ENCODE assay signal across 10 mouse cellular contexts in genomic region chr12:104419136-104419462, GRCm38 (mm10). TPM values are rescaled to one million over a fixed set of nuclear protein-coding genes. Genes with fewer than 3 reads are reported as not detected.
DNase-seq lines count a peak whose midpoint lies in the region; ATAC-seq and TF ChIP-seq lines count a peak whose summit lies in the region.
"Had no signal": no experiment of that assay in that cellular context is flagged by ENCODE, and none has a peak within 500 bp of the region (broad histone marks: within the 10 kb centered on the region; RNA-seq: fewer than 3 reads in every experiment).

No protein-coding gene starts in this region.

- TF ChIP-seq CTCF in liver, adult 2 months (IDR thresholded peaks at IDR 0.05; ENCODE audit: low read depth, low read length): peak; percentile 74
- TF ChIP-seq CTCF in cortical plate, adult 2 months (IDR thresholded peaks at IDR 0.05; ENCODE audit: extremely low read depth, insufficient read depth, low read length): peak; percentile 39
- peak; percentile 52; the same call in 1 of the 2 replicates for TF ChIP-seq CTCF in small intestine, adult 2 months (IDR thresholded peaks at IDR 0.05; ENCODE audit: extremely low read depth, insufficient read length, insufficient replicate concordance, low read depth, low read length)

- no peak overlapping the region for H3K4me3 ChIP-seq in liver, adult 2 months (ENCODE audit: insufficient read depth, low read depth, low read length)
- no peak overlapping the region for H3K4me3 ChIP-seq in liver, embryonic 12.5 days
- no peak overlapping the region for H3K4me3 ChIP-seq in cortical plate, adult 2 months (ENCODE audit: insufficient read depth, low read length)
- H3K4me3 ChIP-seq in hindbrain, embryonic 16.5 days (ENCODE audit: low read length): no peak overlapping the region
- H3K4me3 ChIP-seq in small intestine, adult 2 months (ENCODE audit: low read depth, low read length): no peak overlapping the region
- H3K4me3 ChIP-seq in heart, embryonic 10.5 days: no peak overlapping the region

- no peak for DNase-seq in liver, adult 2 months (ENCODE audit: extremely low read depth, low read depth, low spot score)
- no peak for DNase-seq in heart, embryonic 10.5 days (ENCODE audit: low spot score)
- no peak for DNase-seq in gastrocnemius, adult 8-10 months (ENCODE audit: low spot score in 2 of 2)
- DNase-seq in right cerebral cortex, postnatal 10 days (ENCODE audit: low spot score in 2 of 2): no peak

- H3K27me3 ChIP-seq in liver, adult 2 months (ENCODE audit: control insufficient read depth, insufficient read depth, low read length): no peaks in the 10 kb centered on the region
- H3K27me3 ChIP-seq in liver, embryonic 12.5 days (replicated peaks): no peaks in the 10 kb centered on the region
- no peaks in the 10 kb centered on the region for H3K27me3 ChIP-seq in hindbrain, embryonic 16.5 days (replicated peaks; ENCODE audit: control insufficient read depth, insufficient read depth, low read length)
- H3K27me3 ChIP-seq in small intestine, adult 2 months (ENCODE audit: control insufficient read depth, insufficient read depth, low read length): no peaks in the 10 kb centered on the region
- H3K27me3 ChIP-seq in heart, embryonic 10.5 days (ENCODE audit: insufficient read depth, poor library complexity, severe bottlenecking): 0 out of 2 replicates have a peak, but pooled peaks cover 13% of the 10 kb centered on the region
- H3K27me3 ChIP-seq: stomach, embryonic 15.5 days had no signal

- TF ChIP-seq POLR2A in liver, adult 2 months (IDR thresholded peaks at IDR 0.05; ENCODE audit: extremely low read depth, insufficient read depth, low read length): no peak
- TF ChIP-seq POLR2A in cortical plate, adult 2 months (IDR thresholded peaks at IDR 0.05; ENCODE audit: extremely low read depth, insufficient read depth, low read length): no peak
- no peak for TF ChIP-seq POLR2A in small intestine, adult 2 months (IDR thresholded peaks at IDR 0.05; ENCODE audit: low read depth, low read length)

- H3K36me3 ChIP-seq in liver, adult 2 months (ENCODE audit: control insufficient read depth, insufficient read depth, low read length): peaks cover 2% of the 10 kb centered on the region; the same call in 1 of the 2 replicates
- no peaks in the 10 kb centered on the region for H3K36me3 ChIP-seq in liver, embryonic 12.5 days
- no peaks in the 10 kb centered on the region for H3K36me3 ChIP-seq in hindbrain, embryonic 16.5 days (ENCODE audit: control insufficient read depth, insufficient read depth, low read length)
- no peaks in the 10 kb centered on the region for H3K36me3 ChIP-seq in small intestine, adult 2 months (ENCODE audit: control insufficient read depth, insufficient read depth, low read length)
- H3K36me3 ChIP-seq in heart, embryonic 10.5 days: no peaks in the 10 kb centered on the region
- H3K36me3 ChIP-seq: stomach, embryonic 15.5 days had no signal

- no peak overlapping the region for H3K27ac ChIP-seq in liver, adult 2 months (replicated peaks; ENCODE audit: insufficient read depth, low read depth, low read length)
- H3K27ac ChIP-seq in liver, embryonic 12.5 days: no peak overlapping the region
- H3K27ac ChIP-seq in cortical plate, adult 2 months (ENCODE audit: insufficient read depth, low read length): no peak overlapping the region
- no peak overlapping the region for H3K27ac ChIP-seq in hindbrain, embryonic 16.5 days (ENCODE audit: low read depth, low read length)
- no peak overlapping the region for H3K27ac ChIP-seq in small intestine, adult 2 months (ENCODE audit: insufficient read depth, low read depth, low read length)
- H3K27ac ChIP-seq in heart, embryonic 10.5 days: no peak overlapping the region
- H3K27ac ChIP-seq: stomach, embryonic 15.5 days had no signal

- H3K9ac ChIP-seq in liver, adult 2 months (ENCODE audit: low read depth, low read length): no peak overlapping the region
- H3K9ac ChIP-seq in liver, embryonic 12.5 days: no peak overlapping the region
- no peak overlapping the region for H3K9ac ChIP-seq in hindbrain, embryonic 16.5 days (ENCODE audit: low read depth, low read length)
- H3K9ac ChIP-seq: stomach, embryonic 15.5 days had no signal

- H3K4me1 ChIP-seq in liver, adult 2 months (ENCODE audit: control insufficient read depth, insufficient read depth, low read length): peaks cover 5% of the 10 kb centered on the region; the same call in 1 of the 2 replicates
- no peaks in the 10 kb centered on the region for H3K4me1 ChIP-seq in liver, embryonic 12.5 days
- peaks cover 4% of the 10 kb centered on the region; the same call in 1 of the 2 replicates for H3K4me1 ChIP-seq in cortical plate, adult 2 months (ENCODE audit: control insufficient read depth, insufficient read depth, low read length)
- peaks cover 3% of the 10 kb centered on the region; the same call in 1 of the 2 replicates for H3K4me1 ChIP-seq in hindbrain, embryonic 16.5 days (ENCODE audit: control insufficient read depth, insufficient read depth, low read depth, low read length)
- no peaks in the 10 kb centered on the region for H3K4me1 ChIP-seq in small intestine, adult 2 months (ENCODE audit: control insufficient read depth, insufficient read depth, insufficient read length, low read length)
- H3K4me1 ChIP-seq in heart, embryonic 10.5 days: no peaks in the 10 kb centered on the region

- H3K79me2 ChIP-seq in liver, adult 2 months (ENCODE audit: control insufficient read depth, insufficient read depth, low read length): no peaks in the 10 kb centered on the region

- ATAC-seq in liver, embryonic 12.5 days: no peak
- peak; percentile 21 for ATAC-seq in hindbrain, embryonic 16.5 days

- WGBS in liver, adult 2 months: 21% methylated on average over 2 of the region's 2 CpGs
- WGBS in liver, embryonic 12.5 days (ENCODE audit: insufficient replicate concordance): 11% methylated on average over 2 of the region's 2 CpGs
- 9% methylated on average over 2 of the region's 2 CpGs for WGBS in hindbrain, embryonic 16.5 days
- WGBS in small intestine, adult 2 months: 9% methylated on average over 2 of the region's 2 CpGs
- 17% methylated on average over 2 of the region's 2 CpGs for WGBS in heart, embryonic 10.5 days

- no peak overlapping the region for H3K4me2 ChIP-seq in liver, embryonic 12.5 days
- H3K4me2 ChIP-seq in hindbrain, embryonic 16.5 days (ENCODE audit: low read length): no peak overlapping the region

- no peaks in the 10 kb centered on the region for H3K9me3 ChIP-seq in liver, embryonic 12.5 days (replicated peaks)
- no peaks in the 10 kb centered on the region for H3K9me3 ChIP-seq in hindbrain, embryonic 16.5 days (ENCODE audit: control insufficient read depth, low read length)
- no peaks in the 10 kb centered on the region for H3K9me3 ChIP-seq in heart, embryonic 10.5 days
- H3K9me3 ChIP-seq: stomach, embryonic 15.5 days had no signal

RNA-seq across cellular contexts. Expression of gene Serpina3n, which starts 12.6 kb away (rescaled TPM):
- total RNA-seq in liver, adult 2 months (2014; rRNA removed): 169 and 210 TPM in 2 replicates
- 377 and 464 TPM in 2 replicates for polyA plus RNA-seq in liver, adult 2 months (2012; rRNA removed)
- polyA plus RNA-seq in liver, embryonic 12.5 days (2016; fragmentation: Nextera tagmentation; extraction: Ambion mirVana): not detected in 2 replicates
- 9.7 and 19.6 TPM in 2 replicates for polyA plus RNA-seq in cortical plate, adult 2 months (2012; rRNA removed)
- polyA plus RNA-seq in hindbrain, embryonic 16.5 days (2015; fragmentation: Nextera tagmentation; extraction: Ambion mirVana): 3.4 and 3.5 TPM in 2 replicates
- 7.0 and 12.6 TPM in 2 replicates for polyA plus RNA-seq in small intestine, adult 2 months (2012; rRNA removed)
- polyA plus RNA-seq in heart, embryonic 10.5 days (2016; fragmentation: Nextera tagmentation; extraction: Ambion mirVana): 0.08 and 0.09 TPM in 2 replicates
- 10 to 100 TPM in 1 of 4 experiments, 1 to 10 TPM in 3; 2.4 to 10.7 (median 5.6) TPM for total RNA-seq in gastrocnemius, adult 8-10 months (2022)
- polyA plus RNA-seq: stomach, embryonic 15.5 days had no signal

RNA-seq across cellular contexts. Expression of gene Gsc, which starts 54.0 kb away (rescaled TPM):
- total RNA-seq in liver, adult 2 months (2014; rRNA removed): not detected in 2 replicates
- not detected in 2 replicates for polyA plus RNA-seq in liver, adult 2 months (2012; rRNA removed)
- polyA plus RNA-seq in liver, embryonic 12.5 days (2016; fragmentation: Nextera tagmentation; extraction: Ambion mirVana): 0.13 TPM in 1 of 2 replicates, not detected in the other
- not detected in 2 replicates for polyA plus RNA-seq in cortical plate, adult 2 months (2012; rRNA removed)
- polyA plus RNA-seq in hindbrain, embryonic 16.5 days (2015; fragmentation: Nextera tagmentation; extraction: Ambion mirVana): 0.24 and 0.29 TPM in 2 replicates
- 0.46 TPM in 1 of 2 replicates, not detected in the other for polyA plus RNA-seq in small intestine, adult 2 months (2012; rRNA removed)
- polyA plus RNA-seq in heart, embryonic 10.5 days (2016; fragmentation: Nextera tagmentation; extraction: Ambion mirVana): 1.2 and 4.0 TPM in 2 replicates
- not detected for total RNA-seq in gastrocnemius, adult 8-10 months (2022)
- total RNA-seq: left cerebral cortex, adult 8-10 months had no signal

Comparison
In these comparisons a context has a peak if more than half of its experiments do, and no peak if none do; other contexts are left out.
1. RNA of gene Serpina3n, which starts 12.6 kb away (polyA plus RNA-seq): 377 to 464 TPM in liver, adult 2 months; 9.7 to 19.6 TPM in cortical plate, adult 2 months, 7.0 to 12.6 TPM in small intestine, adult 2 months, 3.4 to 3.5 TPM in hindbrain, embryonic 16.5 days, 0.08 to 0.09 TPM in heart, embryonic 10.5 days and not detected in liver, embryonic 12.5 days; every median in the first group is over 10 times any median in the second.
2. Peak in every context shown above with its lines, with median percentiles within 50 percentile points of each other: CTCF ChIP-seq.